Mouse (Mus musculus) heart, embryonic 15.5 days (tissue): Measurements from ENCODE around the gene Hspa14. TPM values are rescaled to one million over a fixed set of nuclear protein-coding genes. Genes with fewer than 3 reads are reported as not detected.

Source experiments
- ATAC-seq: fragments of 200-750 bp; cut with Nextera tagmentation; replicated peaks from 2 replicates; pipeline ENCODE4 v1.8.0; 2017; ENCODE audit warnings: low read depth, moderate TSS enrichment; ENCODE audit not compliant: insufficient number of reproducible peaks, insufficient read depth, low FRiP score
- H3K27ac ChIP-seq: fragments of 300-500 bp; sonication (generic); 2 replicates; pipeline ENCODE4 v1.5.1; 2015; ENCODE audit warnings: mild to moderate bottlenecking, inconsistent platforms
- H3K27me3 ChIP-seq: fragments of 300-500 bp; sonication (generic); 2 replicates; pipeline ENCODE4 v1.6.1; 2015; ENCODE audit warnings: inconsistent platforms
- H3K36me3 ChIP-seq: fragments of 300-500 bp; sonication (generic); 2 replicates; pipeline ENCODE4 v1.6.1; 2015; ENCODE audit warnings: mild to moderate bottlenecking, inconsistent platforms
- H3K4me1 ChIP-seq: fragments of 300-500 bp; sonication (generic); replicated peaks from 2 replicates; pipeline ENCODE4 v1.6.1; 2015; ENCODE audit warnings: inconsistent platforms
- H3K4me2 ChIP-seq: fragments of 300-500 bp; sonication (generic); 2 replicates; pipeline ENCODE4 v1.6.1; 2015; ENCODE audit warnings: inconsistent platforms, mild to moderate bottlenecking, moderate library complexity
- H3K4me3 ChIP-seq: fragments of 300-500 bp; sonication (generic); 2 replicates; pipeline ENCODE4 v1.5.1; 2015; ENCODE audit warnings: mild to moderate bottlenecking, inconsistent platforms
- H3K9ac ChIP-seq: fragments of 300-500 bp; sonication (generic); 2 replicates; pipeline ENCODE4 v1.6.1; 2015; ENCODE audit warnings: mild to moderate bottlenecking, inconsistent platforms
- H3K9me3 ChIP-seq: fragments of 300-500 bp; sonication (generic); replicated peaks from 2 replicates; pipeline ENCODE4 v1.6.1; 2016; ENCODE audit warnings: inconsistent platforms
- WGBS: fragments of 180-500 bp; shearing (Covaris S2); methylation state at CpG from one replicate; pipeline ENCODE4 v1.1.7; 2015; ENCODE audit warnings: mixed read lengths; 5-methylcytosine and 5-hydroxymethylcytosine counted together
- polyA plus RNA-seq: library from polyadenylated mRNA; unstranded; fragments of >200 nt; fragmentation: Nextera tagmentation; extraction: Ambion mirVana; gene quantifications from 2 replicates; pipeline ENCODE4 v1.2.1, GENCODE M21; 2015

Hspa14 gene
- polyA plus RNA-seq, 1 experiment from 2014 or later = 67.9 TPM

- no peak for ATAC-seq
- H3K36me3 ChIP-seq = no peaks in the 10 kb centered on the region
- no peaks in the 10 kb centered on the region for H3K9me3 ChIP-seq
- no peaks in the 10 kb centered on the region for H3K27me3 ChIP-seq
- H3K4me1 ChIP-seq = 0 out of 2 replicates have a peak, but pooled peaks cover 5% of the 10 kb centered on the region
- no peak overlapping the region for H3K9ac ChIP-seq
- H3K4me2 ChIP-seq = no peak overlapping the region
- 80% methylated on average over 3 of the region's 3 CpGs for WGBS
- H3K4me3 ChIP-seq = no peak overlapping the region
- no peak overlapping the region for H3K27ac ChIP-seq
These were observed 32.4 kb downstream of the Hspa14 start for GRCm38 (mm10) chr2:3480239-3480638.

DNA sequence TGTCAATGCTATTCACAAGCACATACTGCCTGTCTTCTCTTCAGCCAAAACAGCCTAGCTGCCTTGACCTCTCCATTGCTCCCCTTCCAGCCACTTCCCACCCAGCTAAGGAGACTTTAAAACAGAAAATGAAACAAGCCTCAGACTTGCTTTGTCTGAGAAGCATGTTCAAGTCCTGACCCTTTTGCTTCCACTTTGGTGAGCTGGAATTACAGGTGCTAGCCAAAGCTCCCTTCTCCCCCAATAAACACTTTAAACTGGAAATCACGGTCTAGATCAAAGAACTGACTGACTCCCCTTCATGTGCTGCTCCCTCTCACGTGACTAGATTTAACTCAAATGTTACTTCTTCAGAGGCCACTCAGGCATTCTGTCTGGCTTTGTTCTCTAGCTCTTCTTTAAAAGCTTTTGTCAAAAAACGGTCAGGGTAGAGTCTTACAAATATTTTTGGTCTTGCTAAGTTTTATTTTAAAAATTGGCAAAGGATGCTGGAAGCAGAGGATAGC lies 36.8 kb downstream of the Hspa14 start:
- Histone ChIP-seq H3K4me3 (peak overlapping the region; percentile 100), H3K9ac (no peak overlapping the region), H3K27ac (no peak overlapping the region), H3K9me3 (no peaks in the 10 kb centered on the region), H3K36me3 (no peaks in the 10 kb centered on the region), H3K27me3 (no peaks in the 10 kb centered on the region), H3K4me1 (peaks cover 10% of the 10 kb centered on the region; the same call in 1 of the 2 replicates), H3K4me2 (peak overlapping the region; percentile 89)
- ATAC-seq = no peak
- WGBS = 59% methylated on average over 3 of the region's 3 CpGs

- no peaks in the 10 kb centered on the region for H3K27me3 ChIP-seq
- H3K4me2 ChIP-seq = peak within 1 kb of the TSS; percentile 89
- H3K9me3 ChIP-seq = no peaks in the 10 kb centered on the region
- ATAC-seq = peak; percentile 99
- H3K4me1 ChIP-seq = peaks cover 10% of the 10 kb centered on the region; the same call in 1 of the 2 replicates
- H3K9ac ChIP-seq = peak within 1 kb of the TSS; percentile 92
- no peaks in the 10 kb centered on the region for H3K36me3 ChIP-seq
- WGBS = under 1% methylated on average over 42 of the region's 42 CpGs
- H3K27ac ChIP-seq = peak within 1 kb of the TSS; percentile 93
- peak within 1 kb of the TSS; percentile 100 for H3K4me3 ChIP-seq
These were observed 37.7 kb downstream of the Hspa14 start, which contains the start of gene Suv39h2 for GRCm38 (mm10) chr2:3474861-3475283. TSS of gene Suv39h2 (minus strand) at chr2:3475031.

- peak; percentile 65 for ATAC-seq
- WGBS = under 1% methylated on average over 46 of the region's 46 CpGs
- Histone ChIP-seq H3K9me3 (no peaks in the 10 kb centered on the region), H3K4me3 (peak overlapping the region; percentile 100), H3K27ac (peak overlapping the region; percentile 93), H3K9ac (peak overlapping the region; percentile 92), H3K27me3 (no peaks in the 10 kb centered on the region), H3K36me3 (no peaks in the 10 kb centered on the region), H3K4me1 (peaks cover 10% of the 10 kb centered on the region; the same call in 1 of the 2 replicates), H3K4me2 (peak overlapping the region; percentile 89)
These were observed 38.2 kb downstream of the Hspa14 start for GRCm38 (mm10) chr2:3474361-3474805.

DNA sequence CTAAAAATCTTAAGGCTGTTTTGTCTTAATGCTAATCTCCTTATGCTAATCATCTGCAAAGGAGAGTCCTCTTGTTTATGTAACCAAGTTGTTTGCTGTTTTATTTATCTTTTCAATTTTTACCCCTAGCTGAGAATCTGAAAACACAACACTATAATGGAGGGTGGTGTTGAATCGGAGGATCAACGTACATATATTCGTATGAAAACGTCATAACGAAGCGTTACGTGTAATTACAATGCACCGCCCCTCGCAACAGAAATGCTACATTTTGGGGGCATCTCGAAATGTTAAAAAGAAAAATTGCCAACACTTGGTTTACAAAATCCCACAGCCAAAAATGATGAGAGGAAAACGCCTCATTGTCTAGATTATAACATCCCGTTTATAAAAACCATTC lies 38.7 kb downstream of the Hspa14 start:
- Histone ChIP-seq H3K9me3 (no peaks in the 10 kb centered on the region), H3K27ac (peak overlapping the region; percentile 93), H3K4me3 (peak overlapping the region; percentile 100), H3K36me3 (no peaks in the 10 kb centered on the region), H3K27me3 (no peaks in the 10 kb centered on the region), H3K9ac (peak overlapping the region; percentile 92), H3K4me2 (peak overlapping the region; percentile 89), H3K4me1 (peaks cover 10% of the 10 kb centered on the region; the same call in 1 of the 2 replicates)
- 2% methylated on average over 12 of the region's 12 CpGs for WGBS
- no peak for ATAC-seq

- H3K36me3 ChIP-seq = peaks cover 13% of the 10 kb centered on the region; the same call in 1 of the 2 replicates
- no peak overlapping the region for H3K9ac ChIP-seq
These were observed 56.0 kb downstream of the Hspa14 start for GRCm38 (mm10) chr2:3456590-3456989.

GRCm38 (mm10) chr2:3453096-3453495 lies 59.5 kb downstream of the Hspa14 start:
- Histone ChIP-seq H3K27me3 (no peaks in the 10 kb centered on the region), H3K9ac (no peak overlapping the region), H3K4me2 (no peak overlapping the region), H3K27ac (no peak overlapping the region), H3K4me3 (no peak overlapping the region), H3K4me1 (no peaks in the 10 kb centered on the region), H3K36me3 (peaks cover 10% of the 10 kb centered on the region; the same call in 1 of the 2 replicates), H3K9me3 (no peaks in the 10 kb centered on the region)
- WGBS = 94% methylated on average over 3 of the region's 3 CpGs
- no peak for ATAC-seq

More at GRCm38 (mm10) chr2:3456590-3456989, 56.0 kb downstream of the Hspa14 start:
- no peaks in the 10 kb centered on the region for H3K27me3 ChIP-seq
- no peak overlapping the region for H3K27ac ChIP-seq
- H3K9me3 ChIP-seq = no peaks in the 10 kb centered on the region
- WGBS = 77% methylated on average over 4 of the region's 4 CpGs
- H3K4me3 ChIP-seq = no peak overlapping the region
- no peak overlapping the region for H3K4me2 ChIP-seq
- H3K4me1 ChIP-seq = no peaks in the 10 kb centered on the region
- ATAC-seq = no peak

DNA sequence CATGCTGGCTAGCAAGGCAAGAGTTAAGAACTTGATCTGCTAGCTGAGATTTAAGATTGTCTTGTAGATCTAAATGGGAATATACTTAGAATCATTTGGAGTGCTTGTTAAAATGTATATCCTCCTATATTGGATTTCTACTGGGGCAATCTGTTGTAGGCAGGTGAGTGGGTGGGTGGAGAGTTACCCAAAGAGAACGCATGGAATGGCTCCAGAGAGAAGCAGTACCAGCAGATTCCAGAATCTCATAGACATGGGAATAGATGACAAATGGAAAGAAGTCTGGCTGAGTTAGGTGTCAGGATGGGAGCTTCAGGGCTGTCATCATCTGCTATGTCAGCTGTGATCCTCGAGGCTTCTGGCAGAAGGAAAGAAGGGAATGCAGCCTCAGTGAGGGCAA lies 63.2 kb downstream of the Hspa14 start:
- no peak for ATAC-seq
- H3K9ac ChIP-seq = no peak overlapping the region
- no peak overlapping the region for H3K4me3 ChIP-seq
- WGBS = 53% methylated on average over 2 of the region's 2 CpGs
- H3K9me3 ChIP-seq = no peaks in the 10 kb centered on the region
- no peak overlapping the region for H3K27ac ChIP-seq
- no peaks in the 10 kb centered on the region for H3K27me3 ChIP-seq
- H3K4me2 ChIP-seq = no peak overlapping the region
- H3K36me3 ChIP-seq = peaks cover 10% of the 10 kb centered on the region; the same call in 1 of the 2 replicates
- H3K4me1 ChIP-seq = no peaks in the 10 kb centered on the region

- ATAC-seq = no peak
- no peak overlapping the region for H3K4me2 ChIP-seq
- H3K9ac ChIP-seq = no peak overlapping the region
- H3K9me3 ChIP-seq = no peaks in the 10 kb centered on the region
- 81% methylated on average over 4 of the region's 4 CpGs for WGBS
- H3K4me3 ChIP-seq = no peak overlapping the region
- H3K36me3 ChIP-seq = peaks cover 3% of the 10 kb centered on the region; the same call in 1 of the 2 replicates
- H3K27me3 ChIP-seq = no peaks in the 10 kb centered on the region
- H3K4me1 ChIP-seq = no peaks in the 10 kb centered on the region
- no peak overlapping the region for H3K27ac ChIP-seq
These were observed 66.6 kb downstream of the Hspa14 start for GRCm38 (mm10) chr2:3445984-3446383.

DNA sequence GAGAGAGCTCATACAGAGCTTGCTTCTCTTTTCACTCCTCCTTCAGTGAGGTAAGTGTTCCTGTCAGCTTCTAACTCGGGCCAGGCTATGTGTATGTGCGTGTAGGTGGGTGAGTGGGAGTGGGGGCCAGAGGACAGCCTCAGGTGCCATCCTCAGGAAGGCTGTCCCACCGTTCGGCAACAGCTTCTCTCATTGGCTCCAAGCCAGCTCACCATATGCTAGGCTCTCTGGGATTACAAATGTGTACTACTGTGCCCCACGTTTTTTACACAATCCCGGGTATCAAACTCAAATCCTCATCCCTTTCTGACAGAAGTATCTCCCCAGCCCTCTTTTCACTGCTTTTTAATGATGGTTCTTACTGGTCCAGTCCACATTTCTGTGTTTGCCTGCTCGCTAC lies 68.4 kb downstream of the Hspa14 start:
- peaks cover 6% of the 10 kb centered on the region; the same call in 1 of the 2 replicates for H3K36me3 ChIP-seq
- H3K4me1 ChIP-seq = no peaks in the 10 kb centered on the region
- no peak overlapping the region for H3K4me3 ChIP-seq
- no peak overlapping the region for H3K9ac ChIP-seq
- no peak overlapping the region for H3K4me2 ChIP-seq
- 80% methylated on average over 7 of the region's 7 CpGs for WGBS
- no peaks in the 10 kb centered on the region for H3K9me3 ChIP-seq
- no peaks in the 10 kb centered on the region for H3K27me3 ChIP-seq
- no peak overlapping the region for H3K27ac ChIP-seq
- no peak for ATAC-seq
